Mouse (Mus musculus) megakaryocyte, embryonic 14.5 days (primary cell): ENCODE data around the gene Adipoq. TPM values are rescaled to one million over a fixed set of nuclear protein-coding genes. Genes with fewer than 3 reads are reported as not detected.
"Not testable (repeated sequence)": the region's sequence is repeated elsewhere in the genome, so short reads cannot be mapped to it uniquely, and the experiment has no call there.

Experiments
- H3K27me3 ChIP-seq: replicated peaks from 2 replicates; pipeline ENCODE3; 2012; ENCODE audit warnings: inconsistent platforms
- H3K36me3 ChIP-seq: replicated peaks from 2 replicates; pipeline ENCODE3; 2012; ENCODE audit warnings: low read length, inconsistent platforms, mixed read lengths
- H3K4me1 ChIP-seq: 2 replicates; pipeline ENCODE4 v1.6.1; 2012; ENCODE audit warnings: inconsistent platforms
- H3K4me3 ChIP-seq: replicated peaks from 2 replicates; pipeline ENCODE3; 2012; ENCODE audit warnings: moderate library complexity, mild to moderate bottlenecking, inconsistent platforms
- H3K9me3 ChIP-seq: 2 replicates; pipeline ENCODE4 v1.6.1; 2012; ENCODE audit warnings: inconsistent platforms
- FLI1 ChIP-seq: IDR thresholded peaks from 2 replicates; pipeline ENCODE4 v1.6.1; 2012; ENCODE audit warnings: low read length, inconsistent platforms, mixed read lengths
- GATA1 ChIP-seq: IDR thresholded peaks from 3 replicates; pipeline ENCODE4 v1.6.1; 2012; ENCODE audit warnings: mixed read lengths, low read length, inconsistent platforms, borderline replicate concordance
- polyA plus RNA-seq: library from polyadenylated mRNA; stranded (reverse); fragments of >175 nt; gene quantifications from 2 replicates; pipeline ENCODE4 v1.2.3, GENCODE M21; 2012; ENCODE audit warnings: low replicate concordance; ENCODE audit not compliant: insufficient read depth

Gene Adipoq
- not detected in 2 replicates for polyA plus RNA-seq

GRCm38 (mm10) chr16:23146280-23146679 is at the start of gene Adipoq:
TSS of gene Adipoq (plus strand) at chr16:23146536.
- Histone ChIP-seq H3K9me3 (no peaks in the 10 kb centered on the region), H3K36me3 (no peaks in the 10 kb centered on the region), H3K4me3 (no peak within 1 kb of the TSS), H3K4me1 (no peaks in the 10 kb centered on the region), H3K27me3 (peaks cover 48% of the 10 kb centered on the region)
- no peak for TF ChIP-seq GATA1
- TF ChIP-seq FLI1, result no peak

- H3K9me3 ChIP-seq, H3K4me3 ChIP-seq, H3K27me3 ChIP-seq, H3K36me3 ChIP-seq: not testable (repeated sequence)
- peaks cover 43% of the 10 kb centered on the region for H3K4me1 ChIP-seq
Measured at GRCm38 (mm10) chr16:23096886-23097285, 49.5 kb upstream of the Adipoq start.

GRCm38 (mm10) chr16:23097290-23098104 is 48.8 kb upstream of the Adipoq start:
- H3K4me1 ChIP-seq, result peaks cover 41% of the 10 kb centered on the region
- H3K4me3 ChIP-seq, H3K9me3 ChIP-seq, H3K27me3 ChIP-seq, H3K36me3 ChIP-seq: not testable (repeated sequence)

GRCm38 (mm10) chr16:23098105-23098452 is 48.3 kb upstream of the Adipoq start:
- not testable (repeated sequence) for H3K36me3 ChIP-seq, H3K27me3 ChIP-seq, H3K4me3 ChIP-seq, H3K9me3 ChIP-seq
- peaks cover 44% of the 10 kb centered on the region for H3K4me1 ChIP-seq

- H3K4me3 ChIP-seq, result no peak overlapping the region
Measured at GRCm38 (mm10) chr16:23099632-23100031, 46.7 kb upstream of the Adipoq start.

GRCm38 (mm10) chr16:23100099-23100575 is 46.2 kb upstream of the Adipoq start:
- Histone ChIP-seq H3K9me3 (no peaks in the 10 kb centered on the region), H3K27me3 (no peaks in the 10 kb centered on the region), H3K4me1 (peaks cover 48% of the 10 kb centered on the region), H3K36me3 (no peaks in the 10 kb centered on the region), H3K4me3 (peak overlapping the region; percentile 87)
- no peak for TF ChIP-seq GATA1
- TF ChIP-seq FLI1, result no peak

More at GRCm38 (mm10) chr16:23099632-23100031, 46.7 kb upstream of the Adipoq start:
- Histone ChIP-seq H3K9me3 (no peaks in the 10 kb centered on the region), H3K36me3 (no peaks in the 10 kb centered on the region), H3K4me1 (peaks cover 48% of the 10 kb centered on the region), H3K27me3 (no peaks in the 10 kb centered on the region)
- no peak for TF ChIP-seq GATA1
- no peak for TF ChIP-seq FLI1

GRCm38 (mm10) chr16:23100613-23101012 is 45.7 kb upstream of the Adipoq start:
- H3K36me3 ChIP-seq, result no peaks in the 10 kb centered on the region
- TF ChIP-seq FLI1 (no peak), GATA1 (no peak)
- H3K9me3 ChIP-seq, result no peaks in the 10 kb centered on the region
- no peaks in the 10 kb centered on the region for H3K27me3 ChIP-seq
- H3K4me3 ChIP-seq, result peak overlapping the region; percentile 87
- H3K4me1 ChIP-seq, result peaks cover 51% of the 10 kb centered on the region

- Histone ChIP-seq H3K4me3 (peak overlapping the region; percentile 90), H3K9me3 (no peaks in the 10 kb centered on the region), H3K27me3 (no peaks in the 10 kb centered on the region), H3K4me1 (peaks cover 55% of the 10 kb centered on the region), H3K36me3 (no peaks in the 10 kb centered on the region)
- TF ChIP-seq FLI1 (no peak), GATA1 (no peak)
Measured at GRCm38 (mm10) chr16:23102340-23103037, 43.8 kb upstream of the Adipoq start.

- TF ChIP-seq FLI1 (no peak), GATA1 (no peak)
- H3K4me3 ChIP-seq, result peak overlapping the region; percentile 90
- no peaks in the 10 kb centered on the region for H3K27me3 ChIP-seq
- no peaks in the 10 kb centered on the region for H3K9me3 ChIP-seq
- peaks cover 54% of the 10 kb centered on the region for H3K4me1 ChIP-seq
- H3K36me3 ChIP-seq, result no peaks in the 10 kb centered on the region
Measured at GRCm38 (mm10) chr16:23103038-23103745, 43.1 kb upstream of the Adipoq start.

GRCm38 (mm10) chr16:23103841-23104240 is 42.5 kb upstream of the Adipoq start:
- Histone ChIP-seq H3K27me3 (no peaks in the 10 kb centered on the region), H3K4me3 (peak overlapping the region; percentile 35), H3K36me3 (peaks cover 3% of the 10 kb centered on the region), H3K4me1 (peaks cover 54% of the 10 kb centered on the region), H3K9me3 (no peaks in the 10 kb centered on the region)
- no peak for TF ChIP-seq FLI1
- TF ChIP-seq GATA1, result no peak
